Mouse (Mus musculus) C2C12 (cell line): ENCODE results near the gene Sec16a.

Source experiments
- CTCF ChIP-seq: IDR thresholded peaks from one replicate; pipeline ENCODE4 v1.5.1; 2011; ENCODE audit not compliant: control insufficient read depth, insufficient read depth, insufficient read length
- USF1 ChIP-seq: IDR thresholded peaks from one replicate; pipeline ENCODE4 v1.6.1; 2011; ENCODE audit warnings: low read depth, mild to moderate bottlenecking, control low read depth, moderate library complexity

- TF ChIP-seq CTCF: no peak
- no peak for TF ChIP-seq USF1
Observed at GRCm38 (mm10) chr2:26400296-26400695, 44.7 kb downstream of the Sec16a start.
